Mouse (Mus musculus) CD4-positive, CD25-positive, alpha-beta regulatory T cell (primary cell): Measurements from ENCODE around the gene Gm21310. TPM values are rescaled to one million over a fixed set of nuclear protein-coding genes. Genes with fewer than 3 reads are reported as not detected.

Source experiments
- polyA plus RNA-seq: library from polyadenylated mRNA; unstranded; fragments of 100-300 nt; shearing (Covaris generic); gene quantifications from one replicate; pipeline ENCODE4 v1.2.1, GENCODE M21; 2017

Gm21310 gene
- polyA plus RNA-seq = not detected

GRCm38 (mm10) chrY:10147083-10147482 is at the start of gene Gm21310:
Gene Gm21310 (minus strand): TSS chrY:10147183.

Other genes starting within 250 kb of the Gm21310 start
- not detected for gene Gm20834, start 177.4 kb upstream of the Gm21310 start, polyA plus RNA-seq